Mouse (Mus musculus) embryonic facial prominence, embryonic 15.5 days (tissue): Measurements from ENCODE around the gene Steap1. TPM values are rescaled to one million over a fixed set of nuclear protein-coding genes. Genes with fewer than 3 reads are reported as not detected.

Experiments used
- polyA plus RNA-seq: library from polyadenylated mRNA; unstranded; fragments of >200 nt; fragmentation: Nextera tagmentation; extraction: Ambion mirVana; gene quantifications from 2 replicates; pipeline ENCODE4 v1.2.1, GENCODE M21; 2015

Steap1 gene
- polyA plus RNA-seq, 1 experiment from 2014 or later: 6.7 TPM

Other genes with a start within 250 kb of the Steap1 start
- gene Cldn12, start 234.4 kb downstream of the Steap1 start, polyA plus RNA-seq: 16.4 and 18.6 TPM in 2 replicates
- gene Gtpbp10, start 189.8 kb downstream of the Steap1 start, polyA plus RNA-seq: 19.4 TPM in 2 replicates
- 1.5 and 2.3 TPM in 2 replicates for gene Gm8773, start 175.5 kb downstream of the Steap1 start, polyA plus RNA-seq
- 6.2 and 7.3 TPM in 2 replicates for gene Cfap69, start 85.1 kb downstream of the Steap1 start, polyA plus RNA-seq
- gene Steap2, start 54.7 kb downstream of the Steap1 start, polyA plus RNA-seq: 5.2 and 6.2 TPM in 2 replicates